Comparison of ENCODE assay signal across 13 mouse cellular contexts in genomic region chr2:179292566-179292965, GRCm38 (mm10).
DNase-seq lines count a peak whose midpoint lies in the region; ATAC-seq and TF ChIP-seq lines count a peak whose summit lies in the region.
"Had no signal": no experiment of that assay in that cellular context is flagged by ENCODE, and none has a peak within 500 bp of the region (broad histone marks: within the 10 kb centered on the region; RNA-seq: fewer than 3 reads in every experiment).

No protein-coding gene starts in this region.

- ATAC-seq in hindbrain, embryonic 13.5 days (ENCODE audit: low FRiP score) = peak; percentile 18; the same call in 1 of the 2 replicates
- no peak for ATAC-seq in midbrain, embryonic 14.5 days (ENCODE audit: low FRiP score, low TSS enrichment)

- DNase-seq in cerebellum, postnatal 14 days = peak; percentile 25 to 40
- DNase-seq in cerebellum, adult 2 months = no peak
- peak; percentile 6 for DNase-seq in ZHBTc4 (ENCODE audit: low read depth, low spot score)
- no peak for DNase-seq in midbrain, embryonic 14.5 days
- no peak for DNase-seq in right cerebral cortex, postnatal 36 days (ENCODE audit: low spot score in 2 of 2)
- no peak for DNase-seq in gastrocnemius, adult 2 months
- DNase-seq in spleen, adult 18-20 months = no peak
- DNase-seq: B cell, adult 2 months; right cerebral cortex, adult 18-20 months; thymus, postnatal 36 days had no signal

- H3K9me3 ChIP-seq in hindbrain, embryonic 13.5 days = no peaks in the 10 kb centered on the region
- H3K9me3 ChIP-seq in midbrain, embryonic 14.5 days (ENCODE audit: control insufficient read depth, low read length) = no peaks in the 10 kb centered on the region
- H3K9me3 ChIP-seq: limb, embryonic 10.5 days had no signal

- no peak for TF ChIP-seq POLR2A in cerebellum, adult 2 months (IDR thresholded peaks at IDR 0.05; ENCODE audit: borderline replicate concordance, insufficient read depth, low read length)

- peaks cover 4% of the 10 kb centered on the region for H3K4me1 ChIP-seq in cerebellum, adult 2 months (ENCODE audit: control insufficient read depth, insufficient read depth, low read length)
- peaks cover 50% of the 10 kb centered on the region for H3K4me1 ChIP-seq in hindbrain, embryonic 13.5 days (replicated peaks)
- peaks cover 46% of the 10 kb centered on the region for H3K4me1 ChIP-seq in midbrain, embryonic 14.5 days (ENCODE audit: control insufficient read depth, insufficient read depth, low read length)

- H3K27ac ChIP-seq in cerebellum, adult 2 months (ENCODE audit: insufficient read depth, low read length) = no peak overlapping the region
- H3K27ac ChIP-seq in hindbrain, embryonic 13.5 days = peak overlapping the region; percentile 73
- H3K27ac ChIP-seq in midbrain, embryonic 14.5 days (replicated peaks; ENCODE audit: low read depth, low read length) = 0 out of 2 replicates have a peak overlapping the region, but pooled peaks have one; percentile 20
- no peak overlapping the region for H3K27ac ChIP-seq in gastrocnemius, adult 2 months
- H3K27ac ChIP-seq: limb, embryonic 10.5 days had no signal

- H3K9ac ChIP-seq in hindbrain, embryonic 13.5 days = no peak overlapping the region
- no peak overlapping the region for H3K9ac ChIP-seq in midbrain, embryonic 14.5 days (replicated peaks; ENCODE audit: low read length)

- H3K36me3 ChIP-seq in hindbrain, embryonic 13.5 days = no peaks in the 10 kb centered on the region
- no peaks in the 10 kb centered on the region for H3K36me3 ChIP-seq in midbrain, embryonic 14.5 days (ENCODE audit: control insufficient read depth, insufficient read depth, low read length)
- H3K36me3 ChIP-seq: G1E; limb, embryonic 10.5 days had no signal

- H3K4me2 ChIP-seq in hindbrain, embryonic 13.5 days = no peak overlapping the region
- H3K4me2 ChIP-seq in midbrain, embryonic 14.5 days (ENCODE audit: low read length) = no peak overlapping the region

- no peak overlapping the region for H3K4me3 ChIP-seq in cerebellum, adult 2 months (replicated peaks; ENCODE audit: insufficient read depth, low read depth, low read length)
- H3K4me3 ChIP-seq in hindbrain, embryonic 13.5 days = no peak overlapping the region
- no peak overlapping the region for H3K4me3 ChIP-seq in midbrain, embryonic 14.5 days (replicated peaks; ENCODE audit: low read depth, low read length)
- H3K4me3 ChIP-seq in gastrocnemius, adult 2 months = no peak overlapping the region
- H3K4me3 ChIP-seq: limb, embryonic 10.5 days had no signal

- no peak for TF ChIP-seq CTCF in cerebellum, adult 2 months (IDR thresholded peaks at IDR 0.05; ENCODE audit: borderline replicate concordance, insufficient read depth, low read depth, low read length)
- TF ChIP-seq CTCF in gastrocnemius, adult 2 months (IDR thresholded peaks at IDR 0.05) = no peak

- 28% methylated on average over 4 of the region's 4 CpGs for WGBS in cerebellum, adult 2 months
- 32% methylated on average over 4 of the region's 4 CpGs for WGBS in hindbrain, embryonic 13.5 days
- 27% methylated on average over 4 of the region's 4 CpGs for WGBS in midbrain, embryonic 14.5 days

- H3K27me3 ChIP-seq in cerebellum, adult 2 months (ENCODE audit: control insufficient read depth, insufficient read depth, low read length) = no peaks in the 10 kb centered on the region; the same call in 1 of the 2 replicates
- no peaks in the 10 kb centered on the region; the same call in 1 of the 2 replicates for H3K27me3 ChIP-seq in hindbrain, embryonic 13.5 days
- no peaks in the 10 kb centered on the region for H3K27me3 ChIP-seq in midbrain, embryonic 14.5 days (ENCODE audit: control insufficient read depth, insufficient read depth, low read length)

- intact Hi-C loops in gastrocnemius, adult 2 months (cut with DNase I) = no loop called here

Comparison
In these comparisons a context has a peak if more than half of its experiments do, and no peak if none do; other contexts are left out.
1. DNase-seq: peak in cerebellum, postnatal 14 days (2 of 2) and ZHBTc4 (single experiment); none in cerebellum, adult 2 months (0 of 2), midbrain, embryonic 14.5 days (single experiment), right cerebral cortex, postnatal 36 days (0 of 2), gastrocnemius, adult 2 months (single experiment) and spleen, adult 18-20 months (0 of 2).
2. H3K27ac ChIP-seq: peak in hindbrain, embryonic 13.5 days (single experiment) and midbrain, embryonic 14.5 days (single experiment); none in cerebellum, adult 2 months (single experiment) and gastrocnemius, adult 2 months (single experiment).